Comparison of ENCODE assay signal across 12 mouse cellular contexts in genomic region chr2:74682796-74683195, GRCm38 (mm10). TPM values are rescaled to one million over a fixed set of nuclear protein-coding genes. Genes with fewer than 3 reads are reported as not detected.
DNase-seq lines count a peak whose midpoint lies in the region; ATAC-seq lines count a peak whose summit lies in the region.
"Had no signal": no experiment of that assay in that cellular context is flagged by ENCODE, and none has a peak within 500 bp of the region (broad histone marks: within the 10 kb centered on the region; RNA-seq: fewer than 3 reads in every experiment).

No protein-coding gene starts in this region.

- no peaks in the 10 kb centered on the region for H3K9me3 ChIP-seq in forebrain, embryonic 11.5 days (ENCODE audit: control insufficient read depth, low read length)
- H3K9me3 ChIP-seq in forebrain, embryonic 14.5 days (replicated peaks; ENCODE audit: control insufficient read depth, low read length): no peaks in the 10 kb centered on the region
- H3K9me3 ChIP-seq in lung, embryonic 16.5 days (ENCODE audit: control insufficient read depth, low read length): no peaks in the 10 kb centered on the region
- no peaks in the 10 kb centered on the region for H3K9me3 ChIP-seq in limb, embryonic 15.5 days
- H3K9me3 ChIP-seq in stomach, embryonic 15.5 days: no peaks in the 10 kb centered on the region

- H3K27ac ChIP-seq in forebrain, embryonic 11.5 days (ENCODE audit: low read depth, low read length): no peak overlapping the region
- no peak overlapping the region for H3K27ac ChIP-seq in forebrain, embryonic 14.5 days (ENCODE audit: low read depth, low read length)
- no peak overlapping the region for H3K27ac ChIP-seq in lung, embryonic 16.5 days (ENCODE audit: low read length)
- peak overlapping the region; percentile 94 for H3K27ac ChIP-seq in limb, embryonic 15.5 days
- no peak overlapping the region for H3K27ac ChIP-seq in stomach, embryonic 15.5 days

- peaks cover 5% of the 10 kb centered on the region; the same call in 1 of the 2 replicates for H3K4me1 ChIP-seq in forebrain, embryonic 11.5 days (replicated peaks; ENCODE audit: control insufficient read depth, insufficient read depth, low read length)
- H3K4me1 ChIP-seq in forebrain, embryonic 14.5 days (ENCODE audit: control insufficient read depth, insufficient read depth, low read length): no peaks in the 10 kb centered on the region
- H3K4me1 ChIP-seq in lung, embryonic 16.5 days (replicated peaks; ENCODE audit: control insufficient read depth, insufficient read depth, low read length): peaks cover 10% of the 10 kb centered on the region; the same call in 1 of the 2 replicates
- H3K4me1 ChIP-seq in limb, embryonic 15.5 days: peaks cover 30% of the 10 kb centered on the region
- H3K4me1 ChIP-seq in stomach, embryonic 15.5 days: peaks cover 17% of the 10 kb centered on the region

- H3K9ac ChIP-seq in forebrain, embryonic 11.5 days (ENCODE audit: low read length): no peak overlapping the region
- no peak overlapping the region for H3K9ac ChIP-seq in forebrain, embryonic 14.5 days (ENCODE audit: low read length)
- H3K9ac ChIP-seq in lung, embryonic 16.5 days (ENCODE audit: low read length): no peak overlapping the region
- peak overlapping the region; percentile 71 for H3K9ac ChIP-seq in limb, embryonic 15.5 days
- H3K9ac ChIP-seq in stomach, embryonic 15.5 days: no peak overlapping the region

- H3K4me2 ChIP-seq in forebrain, embryonic 11.5 days (ENCODE audit: low read depth, low read length, severe bottlenecking): no peak overlapping the region
- no peak overlapping the region for H3K4me2 ChIP-seq in forebrain, embryonic 14.5 days (ENCODE audit: low read length)
- peak overlapping the region; percentile 34; the same call in 1 of the 2 replicates for H3K4me2 ChIP-seq in lung, embryonic 16.5 days (ENCODE audit: low read depth, low read length)
- peak overlapping the region; percentile 65 for H3K4me2 ChIP-seq in limb, embryonic 15.5 days
- peak overlapping the region; percentile 46 for H3K4me2 ChIP-seq in stomach, embryonic 15.5 days

- H3K4me3 ChIP-seq in forebrain, embryonic 11.5 days (ENCODE audit: low read depth, low read length): peak overlapping the region; percentile 5; the same call in 1 of the 2 replicates
- no peak overlapping the region for H3K4me3 ChIP-seq in forebrain, embryonic 14.5 days (ENCODE audit: low read depth, low read length)
- H3K4me3 ChIP-seq in lung, embryonic 16.5 days (ENCODE audit: low read length): peak overlapping the region; percentile 8; the same call in 1 of the 2 replicates
- H3K4me3 ChIP-seq in limb, embryonic 15.5 days: peak overlapping the region; percentile 60
- H3K4me3 ChIP-seq in stomach, embryonic 15.5 days (replicated peaks): peak overlapping the region; percentile 24; the same call in 1 of the 2 replicates

- peak; percentile 61 for DNase-seq in forebrain, embryonic 11.5 days (ENCODE audit: low spot score)
- no peak for DNase-seq in forebrain, embryonic 14.5 days (ENCODE audit: low spot score)
- DNase-seq in lung, adult 18-20 months: no peak
- no peak for DNase-seq in ovary, postnatal 14 days (ENCODE audit: low spot score)
- DNase-seq in retina, embryonic 14.5 days (ENCODE audit: low spot score): no peak
- DNase-seq: cerebellum, adult 11-12 months; gastrocnemius, postnatal 10 days; lung, postnatal 10 days; thymus, postnatal 25 days had no signal

- peaks cover 97% of the 10 kb centered on the region for H3K27me3 ChIP-seq in forebrain, embryonic 11.5 days (ENCODE audit: control insufficient read depth, insufficient read depth, low read length)
- H3K27me3 ChIP-seq in forebrain, embryonic 14.5 days (replicated peaks; ENCODE audit: control insufficient read depth, insufficient read depth, low read length): peaks cover 94% of the 10 kb centered on the region
- peaks cover 94% of the 10 kb centered on the region for H3K27me3 ChIP-seq in lung, embryonic 16.5 days (ENCODE audit: control insufficient read depth, insufficient read depth, low read depth, low read length)
- peaks cover 81% of the 10 kb centered on the region for H3K27me3 ChIP-seq in limb, embryonic 15.5 days
- peaks cover 94% of the 10 kb centered on the region for H3K27me3 ChIP-seq in stomach, embryonic 15.5 days (replicated peaks)

- under 1% methylated on average over 49 of the region's 51 CpGs for WGBS in forebrain, embryonic 11.5 days
- WGBS in forebrain, embryonic 14.5 days: 1% methylated on average over 45 of the region's 51 CpGs
- WGBS in lung, embryonic 16.5 days: under 1% methylated on average over 21 of the region's 51 CpGs
- WGBS in limb, embryonic 15.5 days: 0% methylated on average over 35 of the region's 51 CpGs
- WGBS in stomach, embryonic 15.5 days: under 1% methylated on average over 44 of the region's 51 CpGs

- no peak for ATAC-seq in forebrain, embryonic 11.5 days (replicated peaks; ENCODE audit: low FRiP score)
- no peak for ATAC-seq in forebrain, embryonic 14.5 days
- ATAC-seq in lung, embryonic 16.5 days (ENCODE audit: low read depth): no peak
- ATAC-seq in limb, embryonic 15.5 days (ENCODE audit: insufficient number of reproducible peaks, low FRiP score, low TSS enrichment, low read depth): no peak
- ATAC-seq in stomach, embryonic 15.5 days (ENCODE audit: insufficient read depth, low FRiP score, low read depth): no peak

- H3K36me3 ChIP-seq in forebrain, embryonic 11.5 days (ENCODE audit: control insufficient read depth, insufficient read depth, low read length): no peaks in the 10 kb centered on the region
- no peaks in the 10 kb centered on the region for H3K36me3 ChIP-seq in forebrain, embryonic 14.5 days (ENCODE audit: control insufficient read depth, insufficient read depth, low read length)
- H3K36me3 ChIP-seq in lung, embryonic 16.5 days (ENCODE audit: control insufficient read depth, insufficient read depth, low read length): no peaks in the 10 kb centered on the region
- no peaks in the 10 kb centered on the region for H3K36me3 ChIP-seq in limb, embryonic 15.5 days
- no peaks in the 10 kb centered on the region for H3K36me3 ChIP-seq in stomach, embryonic 15.5 days

RNA-seq across cellular contexts. Expression of gene Hoxd11, which starts 3.4 kb away (rescaled TPM):
- not detected in 2 replicates for polyA plus RNA-seq in forebrain, embryonic 11.5 days (2014; fragmentation: Nextera tagmentation; extraction: Ambion mirVana)
- not detected in 2 replicates for polyA plus RNA-seq in forebrain, embryonic 14.5 days (2014; fragmentation: Nextera tagmentation; extraction: Ambion mirVana)
- not detected in 2 replicates for polyA plus RNA-seq in lung, embryonic 16.5 days (2015; fragmentation: Nextera tagmentation; extraction: Ambion mirVana)
- 7.1 and 10.3 TPM in 2 replicates for polyA plus RNA-seq in limb, embryonic 15.5 days (2015; fragmentation: Nextera tagmentation; extraction: Ambion mirVana)
- polyA plus RNA-seq in stomach, embryonic 15.5 days (2015; fragmentation: Nextera tagmentation; extraction: Ambion mirVana): 0.90 TPM in 1 of 2 replicates, not detected in the other

RNA-seq across cellular contexts. Expression of gene Hoxd12, which starts 8.0 kb away (rescaled TPM):
- not detected in 2 replicates for polyA plus RNA-seq in forebrain, embryonic 11.5 days (2014; fragmentation: Nextera tagmentation; extraction: Ambion mirVana)
- not detected in 2 replicates for polyA plus RNA-seq in forebrain, embryonic 14.5 days (2014; fragmentation: Nextera tagmentation; extraction: Ambion mirVana)
- polyA plus RNA-seq in lung, embryonic 16.5 days (2015; fragmentation: Nextera tagmentation; extraction: Ambion mirVana): not detected in 2 replicates
- polyA plus RNA-seq in limb, embryonic 15.5 days (2015; fragmentation: Nextera tagmentation; extraction: Ambion mirVana): 27.0 and 30.6 TPM in 2 replicates
- polyA plus RNA-seq in stomach, embryonic 15.5 days (2015; fragmentation: Nextera tagmentation; extraction: Ambion mirVana): 0.18 TPM in 1 of 2 replicates, not detected in the other

RNA-seq across cellular contexts. Expression of gene Hoxd10, which starts 8.9 kb away (rescaled TPM):
- not detected in 2 replicates for polyA plus RNA-seq in forebrain, embryonic 11.5 days (2014; fragmentation: Nextera tagmentation; extraction: Ambion mirVana)
- polyA plus RNA-seq in forebrain, embryonic 14.5 days (2014; fragmentation: Nextera tagmentation; extraction: Ambion mirVana): not detected in 2 replicates
- polyA plus RNA-seq in lung, embryonic 16.5 days (2015; fragmentation: Nextera tagmentation; extraction: Ambion mirVana): 0.19 TPM in 1 of 2 replicates, not detected in the other
- polyA plus RNA-seq in limb, embryonic 15.5 days (2015; fragmentation: Nextera tagmentation; extraction: Ambion mirVana): 12.4 and 14.5 TPM in 2 replicates
- 0.09 and 2.4 TPM in 2 replicates for polyA plus RNA-seq in stomach, embryonic 15.5 days (2015; fragmentation: Nextera tagmentation; extraction: Ambion mirVana)

RNA-seq across cellular contexts. Expression of gene Hoxd13, which starts 14.7 kb away (rescaled TPM):
- polyA plus RNA-seq in forebrain, embryonic 11.5 days (2014; fragmentation: Nextera tagmentation; extraction: Ambion mirVana): not detected in 2 replicates
- polyA plus RNA-seq in forebrain, embryonic 14.5 days (2014; fragmentation: Nextera tagmentation; extraction: Ambion mirVana): not detected in 2 replicates
- not detected in 2 replicates for polyA plus RNA-seq in lung, embryonic 16.5 days (2015; fragmentation: Nextera tagmentation; extraction: Ambion mirVana)
- polyA plus RNA-seq in limb, embryonic 15.5 days (2015; fragmentation: Nextera tagmentation; extraction: Ambion mirVana): 20.8 and 32.3 TPM in 2 replicates
- not detected in 2 replicates for polyA plus RNA-seq in stomach, embryonic 15.5 days (2015; fragmentation: Nextera tagmentation; extraction: Ambion mirVana)

RNA-seq across cellular contexts. Expression of gene Hoxd9, which starts 14.7 kb away (rescaled TPM):
- not detected in 2 replicates for polyA plus RNA-seq in forebrain, embryonic 11.5 days (2014; fragmentation: Nextera tagmentation; extraction: Ambion mirVana)
- not detected in 2 replicates for polyA plus RNA-seq in forebrain, embryonic 14.5 days (2014; fragmentation: Nextera tagmentation; extraction: Ambion mirVana)
- polyA plus RNA-seq in lung, embryonic 16.5 days (2015; fragmentation: Nextera tagmentation; extraction: Ambion mirVana): 0.31 TPM in 2 replicates
- 7.1 TPM in 2 replicates for polyA plus RNA-seq in limb, embryonic 15.5 days (2015; fragmentation: Nextera tagmentation; extraction: Ambion mirVana)
- 0.61 and 1.3 TPM in 2 replicates for polyA plus RNA-seq in stomach, embryonic 15.5 days (2015; fragmentation: Nextera tagmentation; extraction: Ambion mirVana)

Comparison
In these comparisons a context has a peak if more than half of its experiments do, and no peak if none do; other contexts are left out.
1. H3K4me2 ChIP-seq: peak in lung, embryonic 16.5 days (single experiment), limb, embryonic 15.5 days (single experiment) and stomach, embryonic 15.5 days (single experiment); none in forebrain, embryonic 11.5 days (single experiment) and forebrain, embryonic 14.5 days (single experiment).
2. RNA of gene Hoxd12, which starts 8.0 kb away (polyA plus RNA-seq): 27.0 to 30.6 TPM in limb, embryonic 15.5 days; 0.18 TPM in stomach, embryonic 15.5 days, not detected in forebrain, embryonic 11.5 days, not detected in forebrain, embryonic 14.5 days and not detected in lung, embryonic 16.5 days; every median in the first group is over 10 times any median in the second.